Mouse (Mus musculus) liver, embryonic 14.5 days (tissue): ENCODE results near the gene Eea1. TPM values are rescaled to one million over a fixed set of nuclear protein-coding genes. Genes with fewer than 3 reads are reported as not detected.

Experiments used
- ATAC-seq: fragments of 200-750 bp; cut with Nextera tagmentation; 2 replicates; pipeline ENCODE4 v1.8.0; 2017; ENCODE audit warnings: moderate number of reproducible peaks, mild to moderate bottlenecking, moderate library complexity; ENCODE audit not compliant: insufficient read depth
- DNase-seq, 3 experiments: peaks; one replicate each; pipeline ENCODE4 v3.0.0-alpha.2; 2012 to 2013; ENCODE audit warnings: low read depth in 3 of 3, low spot score in 3 of 3
- H3K27ac ChIP-seq: fragments of 300-500 bp; sonication (generic); 2 replicates; pipeline ENCODE4 v1.5.1; 2014; ENCODE audit warnings: moderate library complexity, mild to moderate bottlenecking, control low read depth, inconsistent platforms
- H3K27me3 ChIP-seq: fragments of 300-500 bp; sonication (generic); 2 replicates; pipeline ENCODE4 v1.6.1; 2014; ENCODE audit warnings: mild to moderate bottlenecking, low read length, moderate library complexity; ENCODE audit not compliant: control insufficient read depth, insufficient read depth
- H3K36me3 ChIP-seq: fragments of 300-500 bp; sonication (generic); replicated peaks from 2 replicates; pipeline ENCODE4 v1.6.1; 2014; ENCODE audit warnings: low read depth; ENCODE audit not compliant: control insufficient read depth, insufficient read depth
- H3K4me1 ChIP-seq, 2 experiments: fragments of 200-500 bp in 1 of 2; fragments of 300-500 bp in 1 of 2; sonication (generic) in 1 of 2; replicated peaks; 2 replicates each; pipeline ENCODE4 v1.6.1; 2012 to 2014; ENCODE audit warnings: antibody characterized with exemption in 1 of 2, inconsistent platforms in 1 of 2, low read length in 1 of 2; ENCODE audit not compliant: control insufficient read depth in 2 of 2, insufficient read depth in 2 of 2
- H3K4me2 ChIP-seq: fragments of 300-500 bp; sonication (generic); 2 replicates; pipeline ENCODE4 v1.6.1; 2014; ENCODE audit warnings: low read depth, mild to moderate bottlenecking, control low read depth, moderate library complexity
- H3K4me3 ChIP-seq, 2 experiments: fragments of 200-500 bp in 1 of 2; fragments of 300-500 bp in 1 of 2; sonication (generic) in 1 of 2; 2 replicates each; pipeline ENCODE4 v1.5.1; 2012 to 2014; ENCODE audit warnings: low read depth in 2 of 2, low read length in 2 of 2, mild to moderate bottlenecking in 2 of 2, control low read depth in 1 of 2, inconsistent platforms in 1 of 2, moderate library complexity in 1 of 2; ENCODE audit not compliant: insufficient read depth in 1 of 2
- H3K9ac ChIP-seq: fragments of 300-500 bp; sonication (generic); replicated peaks from 2 replicates; pipeline ENCODE4 v1.6.1; 2014; ENCODE audit warnings: mild to moderate bottlenecking, control low read depth, moderate library complexity
- H3K9me3 ChIP-seq: fragments of 300-500 bp; sonication (generic); 2 replicates; pipeline ENCODE4 v1.6.1; 2016; ENCODE audit warnings: low read length, mixed read lengths; ENCODE audit not compliant: control insufficient read depth
- CTCF ChIP-seq: IDR thresholded peaks from 2 replicates; pipeline ENCODE4 v1.5.1; 2016; ENCODE audit warnings: antibody characterized with exemption, low read depth, control low read depth
- EP300 ChIP-seq: IDR thresholded peaks from 2 replicates; pipeline ENCODE4 v1.6.1; 2016; ENCODE audit warnings: antibody characterized with exemption, low read depth
- WGBS: fragments of 180-500 bp; shearing (Covaris S2); extraction: QIAGEN DNeasy Blood & Tissue Kit; methylation state at CpG from one replicate; pipeline ENCODE4 v1.1.7; 2014; ENCODE audit not compliant: insufficient replicate concordance; 5-methylcytosine and 5-hydroxymethylcytosine counted together
- polyA plus RNA-seq, 2 experiments: library from polyadenylated mRNA; depleted of rRNA in 1 of 2; stranded (reverse) in 1 of 2; unstranded in 1 of 2; fragments of >200 nt; fragmentation: Nextera tagmentation in 1 of 2; extraction: Ambion mirVana in 1 of 2; gene quantifications; 2 replicates each; pipeline versions ENCODE4 v1.2.1 to v1.2.3; 2012 to 2014

Eea1 gene
- polyA plus RNA-seq, 2 experiments, result 4.2 to 8.9 TPM

GRCm38 (mm10) chr10:95945086-95945485 lies 4.6 kb downstream of the Eea1 start:
- no peak overlapping the region for H3K4me2 ChIP-seq
- H3K36me3 ChIP-seq, result no peaks in the 10 kb centered on the region
- ATAC-seq, result no peak
- H3K4me1 ChIP-seq, result peaks cover 11 to 18% of the 10 kb centered on the region in 2 experiments
- H3K4me3 ChIP-seq, result no peak overlapping the region
- TF ChIP-seq CTCF, result no peak
- no peak for TF ChIP-seq EP300
- no peaks in the 10 kb centered on the region for H3K9me3 ChIP-seq
- no peak overlapping the region for H3K27ac ChIP-seq
- no peak for DNase-seq
- H3K9ac ChIP-seq, result no peak overlapping the region
- WGBS, result 83% methylated on average over 1 of the region's 1 CpGs
- H3K27me3 ChIP-seq, result no peaks in the 10 kb centered on the region

- TF ChIP-seq EP300 (no peak), CTCF (no peak)
- H3K9me3 ChIP-seq, result no peaks in the 10 kb centered on the region
- H3K4me3 ChIP-seq, result no peak overlapping the region
- H3K36me3 ChIP-seq, result no peaks in the 10 kb centered on the region
- H3K27ac ChIP-seq, result no peak overlapping the region
- H3K27me3 ChIP-seq, result no peaks in the 10 kb centered on the region
- no peak overlapping the region for H3K9ac ChIP-seq
- H3K4me1 ChIP-seq, result peaks cover 0 to 3% of the 10 kb centered on the region in 2 experiments; a peak in 1 of 4 replicates
- H3K4me2 ChIP-seq, result no peak overlapping the region
- ATAC-seq (no peak), DNase-seq (no peak)
- 80% methylated on average over 3 of the region's 3 CpGs for WGBS
Measured at GRCm38 (mm10) chr10:95949410-95949809, 9.0 kb downstream of the Eea1 start.

- Histone ChIP-seq H3K27ac (no peak overlapping the region), H3K4me2 (no peak overlapping the region), H3K4me3 (no peak overlapping the region), H3K27me3 (no peaks in the 10 kb centered on the region), H3K9me3 (no peaks in the 10 kb centered on the region), H3K4me1 (peaks cover 0 to 3% of the 10 kb centered on the region in 2 experiments; a peak in 1 of 4 replicates), H3K9ac (no peak overlapping the region), H3K36me3 (no peaks in the 10 kb centered on the region)
- DNase-seq, result no peak
- no peak for TF ChIP-seq EP300
- TF ChIP-seq CTCF, result no peak
- ATAC-seq, result no peak
- WGBS, result 66% methylated on average over 5 of the region's 5 CpGs
Measured at GRCm38 (mm10) chr10:95950194-95950593, 9.7 kb downstream of the Eea1 start.

DNA sequence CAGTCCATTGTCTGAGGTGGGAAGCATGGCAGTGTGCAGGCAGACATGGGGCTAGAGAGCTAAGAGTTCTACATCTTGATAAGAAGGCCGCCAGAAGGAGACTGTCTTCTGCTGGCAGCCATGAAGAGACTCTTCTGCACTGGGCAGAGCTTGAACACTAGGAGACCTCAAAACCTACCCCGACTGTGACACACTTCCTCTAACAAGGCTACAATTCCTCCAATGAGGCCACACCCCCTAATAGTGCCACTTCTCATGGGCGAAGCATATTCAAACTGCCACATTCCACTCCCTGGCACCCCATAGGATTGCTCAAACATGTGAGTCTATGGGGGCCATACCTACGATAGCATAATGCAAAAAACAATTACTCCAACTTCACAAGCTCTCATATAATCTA lies 10.3 kb downstream of the Eea1 start:
- ATAC-seq, result no peak
- H3K27ac ChIP-seq, result no peak overlapping the region
- 60% methylated on average over 4 of the region's 4 CpGs for WGBS

GRCm38 (mm10) chr10:95951346-95951745 lies 10.9 kb downstream of the Eea1 start:
- Histone ChIP-seq H3K4me1 (peaks cover 0 to 3% of the 10 kb centered on the region in 2 experiments; a peak in 1 of 4 replicates), H3K4me2 (no peak overlapping the region), H3K36me3 (no peaks in the 10 kb centered on the region), H3K4me3 (no peak overlapping the region), H3K9me3 (no peaks in the 10 kb centered on the region), H3K27ac (no peak overlapping the region), H3K27me3 (no peaks in the 10 kb centered on the region), H3K9ac (no peak overlapping the region)
- 84% methylated on average over 2 of the region's 2 CpGs for WGBS
- no peak for TF ChIP-seq CTCF
- no peak for TF ChIP-seq EP300
- ATAC-seq, result no peak
- DNase-seq, result no peak

More for the DNA sequence above, 10.3 kb downstream of the Eea1 start:
- Histone ChIP-seq H3K27me3 (no peaks in the 10 kb centered on the region), H3K9me3 (no peaks in the 10 kb centered on the region), H3K36me3 (no peaks in the 10 kb centered on the region), H3K4me1 (peaks cover 0 to 3% of the 10 kb centered on the region in 2 experiments; a peak in 1 of 4 replicates), H3K4me2 (no peak overlapping the region), H3K4me3 (no peak overlapping the region), H3K9ac (no peak overlapping the region)
- no peak for TF ChIP-seq CTCF
- no peak for TF ChIP-seq EP300
- no peak for DNase-seq
